10 mouse cellular contexts compared by ENCODE assay signal in the genomic region with DNA sequence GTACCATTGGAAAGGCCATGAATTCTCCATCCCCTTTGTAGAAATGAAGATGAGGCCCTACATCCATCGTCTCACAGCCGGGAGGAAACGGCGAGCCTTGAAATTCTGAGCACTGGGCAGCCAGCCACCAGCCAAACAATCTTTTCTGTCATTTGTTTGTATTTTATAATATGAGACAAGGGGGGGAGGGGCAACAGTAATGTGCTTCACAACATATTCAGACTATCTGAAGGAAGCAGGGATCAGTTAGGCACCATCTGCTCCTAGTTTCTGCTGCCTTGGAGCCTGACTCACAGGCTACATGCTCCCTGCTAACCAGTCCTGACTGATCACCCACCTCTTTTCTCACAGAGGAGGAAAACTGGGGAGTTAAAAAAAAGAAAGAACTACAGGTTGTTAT.
DNase-seq lines count a peak whose midpoint lies in the region; ATAC-seq and TF ChIP-seq lines count a peak whose summit lies in the region.
"Had no signal": no experiment of that assay in that cellular context is flagged by ENCODE, and none has a peak within 500 bp of the region (broad histone marks: within the 10 kb centered on the region; RNA-seq: fewer than 3 reads in every experiment).

No protein-coding gene starts in this region.

- WGBS in intestine, embryonic 15.5 days: 60% methylated on average over 4 of the region's 4 CpGs
- 75% methylated on average over 4 of the region's 4 CpGs for WGBS in intestine, postnatal 0 days
- WGBS in hindbrain, embryonic 16.5 days: 74% methylated on average over 4 of the region's 4 CpGs

- H3K36me3 ChIP-seq in intestine, embryonic 15.5 days: no peaks in the 10 kb centered on the region
- no peaks in the 10 kb centered on the region for H3K36me3 ChIP-seq in intestine, postnatal 0 days (ENCODE audit: control insufficient read depth, insufficient read depth)
- no peaks in the 10 kb centered on the region for H3K36me3 ChIP-seq in hindbrain, embryonic 16.5 days (ENCODE audit: control insufficient read depth, insufficient read depth, low read length)
- H3K36me3 ChIP-seq: hindbrain, embryonic 10.5 days; limb, embryonic 15.5 days had no signal

- no peaks in the 10 kb centered on the region; the same call in 1 of the 2 replicates for H3K4me1 ChIP-seq in intestine, embryonic 15.5 days (replicated peaks)
- H3K4me1 ChIP-seq in intestine, postnatal 0 days (replicated peaks; ENCODE audit: control insufficient read depth, insufficient read depth, low read length): 0 out of 2 replicates have a peak, but pooled peaks cover 5% of the 10 kb centered on the region
- H3K4me1 ChIP-seq in hindbrain, embryonic 16.5 days (ENCODE audit: control insufficient read depth, insufficient read depth, low read depth, low read length): no peaks in the 10 kb centered on the region
- H3K4me1 ChIP-seq: hindbrain, embryonic 10.5 days; limb, embryonic 15.5 days had no signal

- H3K27me3 ChIP-seq in intestine, embryonic 15.5 days (replicated peaks): no peaks in the 10 kb centered on the region
- no peaks in the 10 kb centered on the region for H3K27me3 ChIP-seq in intestine, postnatal 0 days (replicated peaks; ENCODE audit: control insufficient read depth, insufficient read depth, low read length)
- H3K27me3 ChIP-seq in hindbrain, embryonic 16.5 days (replicated peaks; ENCODE audit: control insufficient read depth, insufficient read depth, low read length): no peaks in the 10 kb centered on the region
- H3K27me3 ChIP-seq: limb, embryonic 15.5 days had no signal

- H3K4me3 ChIP-seq in intestine, embryonic 15.5 days (replicated peaks): no peak overlapping the region
- no peak overlapping the region for H3K4me3 ChIP-seq in intestine, postnatal 0 days (ENCODE audit: low read depth, low read length)
- H3K4me3 ChIP-seq in hindbrain, embryonic 16.5 days (ENCODE audit: low read length): no peak overlapping the region
- H3K4me3 ChIP-seq: hindbrain, embryonic 10.5 days; limb, embryonic 15.5 days had no signal

- H3K27ac ChIP-seq in intestine, embryonic 15.5 days: no peak overlapping the region
- no peak overlapping the region for H3K27ac ChIP-seq in intestine, postnatal 0 days (ENCODE audit: low read depth, low read length)
- H3K27ac ChIP-seq in hindbrain, embryonic 16.5 days (ENCODE audit: low read depth, low read length): no peak overlapping the region
- H3K27ac ChIP-seq: hindbrain, embryonic 10.5 days; limb, embryonic 15.5 days had no signal

- DNase-seq in right cerebral cortex, adult 18-20 months: peak; percentile 28
- DNase-seq in right cerebral cortex, postnatal 10 days (ENCODE audit: low spot score in 2 of 2): no peak
- DNase-seq in layer of hippocampus, adult 9-11 months: peak; percentile 29
- DNase-seq in lung, postnatal 4 days: peak; percentile 70 to 82
- DNase-seq: cerebellum, postnatal 25 days had no signal

- 0 out of 2 replicates have a peak, but pooled peaks have one; percentile 12 for ATAC-seq in intestine, embryonic 15.5 days
- ATAC-seq in intestine, postnatal 0 days: no peak
- ATAC-seq in hindbrain, embryonic 16.5 days: no peak

- TF ChIP-seq CTCF in intestine, postnatal 0 days (IDR thresholded peaks at IDR 0.05; ENCODE audit: low read depth): no peak

- no peak overlapping the region for H3K4me2 ChIP-seq in intestine, embryonic 15.5 days (replicated peaks)
- H3K4me2 ChIP-seq in intestine, postnatal 0 days (replicated peaks; ENCODE audit: low read depth): no peak overlapping the region
- no peak overlapping the region for H3K4me2 ChIP-seq in hindbrain, embryonic 16.5 days (ENCODE audit: low read length)
- H3K4me2 ChIP-seq: limb, embryonic 15.5 days had no signal

- no peaks in the 10 kb centered on the region for H3K9me3 ChIP-seq in intestine, embryonic 15.5 days
- H3K9me3 ChIP-seq in intestine, postnatal 0 days (ENCODE audit: control insufficient read depth): no peaks in the 10 kb centered on the region
- no peaks in the 10 kb centered on the region for H3K9me3 ChIP-seq in hindbrain, embryonic 16.5 days (ENCODE audit: control insufficient read depth, low read length)
- H3K9me3 ChIP-seq: hindbrain, embryonic 10.5 days; limb, embryonic 15.5 days had no signal

- H3K9ac ChIP-seq in intestine, embryonic 15.5 days: no peak overlapping the region
- H3K9ac ChIP-seq in intestine, postnatal 0 days (ENCODE audit: low read depth, low read length): no peak overlapping the region
- no peak overlapping the region for H3K9ac ChIP-seq in hindbrain, embryonic 16.5 days (ENCODE audit: low read depth, low read length)
- H3K9ac ChIP-seq: limb, embryonic 15.5 days had no signal

Comparison
In these comparisons a context has a peak if more than half of its experiments do, and no peak if none do; other contexts are left out.
1. DNase-seq: peak in right cerebral cortex, adult 18-20 months (single experiment), layer of hippocampus, adult 9-11 months (single experiment) and lung, postnatal 4 days (2 of 2); none in right cerebral cortex, postnatal 10 days (0 of 2).